Mouse (Mus musculus) urinary bladder, adult 2 months (tissue): Measurements from ENCODE around the gene Arhgap20. TPM values are rescaled to one million over a fixed set of nuclear protein-coding genes. Genes with fewer than 3 reads are reported as not detected.

ENCODE experiments used
- DNase-seq: peaks from one replicate; pipeline ENCODE4 v3.0.0; 2022; ENCODE audit warnings: low spot score
- polyA plus RNA-seq: library from polyadenylated mRNA; depleted of rRNA; stranded (reverse); fragments of >200 nt; gene quantifications from 2 replicates; pipeline ENCODE4 v1.2.3, GENCODE M21; 2012; rRNA removed

Gene Arhgap20
- 1.9 and 2.1 TPM in 2 replicates for polyA plus RNA-seq

- DNase-seq = peak; percentile 63
Measured at GRCm38 (mm10) chr9:51764921-51765416, at the start of gene Arhgap20. TSS of gene Arhgap20 (plus strand) at chr9:51765337.

GRCm38 (mm10) chr9:51718793-51719192 is 46.3 kb upstream of the Arhgap20 start:
- no peak for DNase-seq

GRCm38 (mm10) chr9:51727960-51728359 is 37.2 kb upstream of the Arhgap20 start:
- DNase-seq = peak; percentile 34

GRCm38 (mm10) chr9:51735180-51736034 is 29.7 kb upstream of the Arhgap20 start:
- DNase-seq = no peak

GRCm38 (mm10) chr9:51736750-51737368 is 28.3 kb upstream of the Arhgap20 start:
- no peak for DNase-seq

- DNase-seq = no peak
Measured at GRCm38 (mm10) chr9:51738349-51738748, 26.8 kb upstream of the Arhgap20 start.

- DNase-seq = no peak
Measured at GRCm38 (mm10) chr9:51739826-51740225, 25.3 kb upstream of the Arhgap20 start.

GRCm38 (mm10) chr9:51750144-51750543 is 15.0 kb upstream of the Arhgap20 start:
- no peak for DNase-seq

- no peak for DNase-seq
Measured at GRCm38 (mm10) chr9:51761003-51761402, 4.1 kb upstream of the Arhgap20 start.

- DNase-seq = no peak
Measured at GRCm38 (mm10) chr9:51764041-51764875, 879 bp upstream of the Arhgap20 start.

- peak; percentile 35 for DNase-seq
Measured at GRCm38 (mm10) chr9:51765417-51766174, 459 bp downstream of the Arhgap20 start.

- DNase-seq = no peak
Measured at GRCm38 (mm10) chr9:51766175-51767062, 1.3 kb downstream of the Arhgap20 start.

- DNase-seq = no peak
Measured at GRCm38 (mm10) chr9:51774201-51774600, 9.1 kb downstream of the Arhgap20 start.

GRCm38 (mm10) chr9:51776459-51776858 is 11.3 kb downstream of the Arhgap20 start:
- DNase-seq = no peak

- no peak for DNase-seq
Measured at GRCm38 (mm10) chr9:51777180-51777579, 12.0 kb downstream of the Arhgap20 start.

- DNase-seq = no peak
Measured at GRCm38 (mm10) chr9:51779232-51779631, 14.1 kb downstream of the Arhgap20 start.

- DNase-seq = no peak
Measured at GRCm38 (mm10) chr9:51781092-51781491, 16.0 kb downstream of the Arhgap20 start.

GRCm38 (mm10) chr9:51787380-51787779 is 22.2 kb downstream of the Arhgap20 start:
- DNase-seq = no peak

GRCm38 (mm10) chr9:51788466-51788865 is 23.3 kb downstream of the Arhgap20 start:
- no peak for DNase-seq

GRCm38 (mm10) chr9:51795206-51795605 is 30.1 kb downstream of the Arhgap20 start:
- DNase-seq = no peak
